Mouse (Mus musculus): ENCODE data around the gene Anapc4.

Anapc4 gene

GRCm38 (mm10) chr5:52868918-52869703 is 35.3 kb downstream of the Anapc4 start:
- no peak for DNase-seq (ENCODE audit: low spot score in 2 of 2)

- no peak for DNase-seq (ENCODE audit: low spot score in 2 of 2)
Observed at GRCm38 (mm10) chr5:52871461-52871860, 37.6 kb downstream of the Anapc4 start.

DNA sequence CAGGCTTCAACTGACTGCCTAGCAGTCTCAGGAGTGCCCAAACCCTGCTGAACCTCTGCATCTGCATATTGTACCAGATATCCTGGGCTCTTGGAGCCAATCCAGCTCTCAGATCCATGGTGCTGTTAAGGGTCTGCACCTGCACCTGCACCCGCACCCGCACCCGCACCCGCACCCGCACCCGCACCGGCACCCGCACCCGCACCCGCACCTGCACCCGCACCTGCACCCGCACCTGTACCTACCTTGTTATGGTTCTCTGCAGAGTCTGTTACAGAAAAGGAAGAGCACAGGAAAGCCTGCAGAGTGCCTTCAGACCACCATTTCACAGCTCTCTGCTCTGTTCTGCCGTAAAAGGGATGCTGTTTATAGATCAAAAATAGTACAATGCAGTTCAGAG is 38.2 kb downstream of the Anapc4 start:
- no peak for DNase-seq (ENCODE audit: low spot score in 2 of 2)

- peak in 1 of 2 experiments; percentile 42 for DNase-seq (ENCODE audit: low spot score in 2 of 2)
Observed at GRCm38 (mm10) chr5:52878847-52879246, 45.0 kb downstream of the Anapc4 start.

DNA sequence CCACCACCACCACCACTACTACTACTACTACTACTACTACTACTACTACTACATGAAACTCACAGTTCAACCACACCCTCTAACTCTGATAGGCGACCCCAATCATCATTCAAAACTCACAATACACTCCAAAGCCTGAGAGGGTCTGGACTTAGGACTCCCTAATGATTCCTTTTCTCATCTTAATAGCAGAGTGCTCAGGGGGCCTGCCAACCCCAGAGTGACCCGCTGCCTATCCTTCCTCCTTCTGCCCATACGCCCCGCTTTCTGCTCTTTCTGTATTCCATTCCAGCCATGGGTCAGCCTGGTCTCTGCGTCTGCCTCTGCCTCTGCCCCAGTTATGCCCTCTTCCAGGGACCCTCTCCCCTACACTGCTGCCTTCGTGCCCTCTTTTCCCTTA is 46.1 kb downstream of the Anapc4 start:
- no peak for DNase-seq (ENCODE audit: low spot score in 2 of 2)

- DNase-seq (ENCODE audit: low spot score in 2 of 2), result no peak
Observed at GRCm38 (mm10) chr5:52882446-52882845, 48.6 kb downstream of the Anapc4 start.

DNA sequence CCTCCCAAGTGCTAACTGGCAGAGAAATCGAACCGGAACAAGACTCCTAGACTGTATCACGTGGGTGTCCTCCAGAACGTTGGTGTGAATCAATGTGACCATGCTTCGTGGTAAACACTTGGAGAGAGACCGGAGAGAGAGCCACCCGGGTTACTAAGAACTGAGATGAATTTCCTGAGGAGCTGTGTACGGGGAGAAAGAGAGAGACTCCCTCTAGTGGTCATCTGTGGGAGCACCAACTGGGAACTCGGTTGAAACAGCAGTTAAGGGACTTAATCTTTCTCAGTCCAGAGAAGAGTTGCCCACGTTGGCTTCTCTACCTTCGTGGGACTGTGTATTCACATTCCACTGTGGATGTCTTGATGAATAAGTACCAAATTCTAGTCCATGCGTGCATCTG is 53.3 kb downstream of the Anapc4 start:
- peak in 1 of 2 experiments; percentile 38 for DNase-seq (ENCODE audit: low spot score in 2 of 2)

DNA sequence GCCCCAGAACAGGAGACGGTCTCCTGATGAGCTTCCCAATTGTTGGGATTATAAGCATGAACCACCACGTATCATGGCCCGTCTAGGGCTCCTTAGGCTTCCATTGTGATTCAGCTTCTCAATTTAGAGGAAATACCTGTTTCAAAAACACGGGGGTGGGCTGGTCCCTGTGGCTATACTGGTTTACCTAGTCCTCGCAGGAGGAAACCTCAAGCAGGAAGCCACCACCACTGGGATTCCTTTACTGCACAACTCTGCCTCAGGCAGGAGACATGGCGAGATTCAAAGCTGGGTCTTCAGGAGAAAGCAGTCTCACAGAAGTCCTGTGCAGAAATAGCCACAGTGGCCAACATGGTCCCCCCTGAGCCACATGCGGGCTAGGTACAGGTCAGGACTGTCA is 56.1 kb downstream of the Anapc4 start:
- no peak for DNase-seq (ENCODE audit: low spot score in 2 of 2)

- no peak for DNase-seq (ENCODE audit: low spot score in 2 of 2)
Observed at GRCm38 (mm10) chr5:52891949-52892835, 58.4 kb downstream of the Anapc4 start.

GRCm38 (mm10) chr5:52893938-52894337 is 60.1 kb downstream of the Anapc4 start:
- no peak for DNase-seq (ENCODE audit: low spot score in 2 of 2)

DNA sequence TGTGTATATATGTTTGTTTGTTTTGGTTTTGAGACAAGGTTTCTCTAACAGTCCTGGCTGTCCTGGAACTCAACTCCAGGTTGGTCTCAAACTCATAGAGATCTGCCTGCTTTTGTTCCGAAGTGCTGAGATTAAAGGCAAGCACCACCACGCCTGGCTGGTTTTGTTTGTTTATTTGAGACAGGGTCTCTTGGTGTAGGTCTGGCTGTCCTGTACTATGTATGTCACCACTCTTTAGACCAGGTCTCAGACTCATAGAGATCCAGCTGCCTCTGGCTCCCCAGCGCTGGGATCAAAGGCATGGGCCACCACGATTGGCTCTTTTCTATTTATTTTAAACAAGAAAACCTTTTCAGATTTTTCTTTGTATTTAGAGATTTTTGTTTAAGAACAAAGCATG is 70.4 kb downstream of the Anapc4 start:
- DNase-seq (ENCODE audit: low spot score in 2 of 2), result no peak

DNA sequence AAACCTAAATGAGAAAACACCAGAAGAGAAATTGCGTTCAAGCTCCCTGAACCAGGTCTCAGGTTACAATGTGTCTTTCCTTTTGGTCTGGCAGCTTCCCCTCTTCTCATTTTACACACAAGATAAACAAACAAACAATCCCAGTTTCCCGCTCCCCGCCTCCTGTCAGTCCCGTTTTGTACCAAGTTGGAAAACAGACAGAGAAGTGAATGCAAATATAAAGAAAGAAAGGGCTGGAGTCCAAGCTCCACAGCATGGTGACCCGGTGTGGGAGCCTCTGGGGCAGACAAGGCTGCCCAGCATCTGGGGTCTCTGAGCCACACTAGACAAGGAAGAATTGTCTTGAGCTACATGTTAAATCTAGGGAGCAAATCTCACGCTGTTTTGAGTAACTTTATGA is 70.9 kb downstream of the Anapc4 start:
- DNase-seq (ENCODE audit: low spot score in 2 of 2), result no peak

DNA sequence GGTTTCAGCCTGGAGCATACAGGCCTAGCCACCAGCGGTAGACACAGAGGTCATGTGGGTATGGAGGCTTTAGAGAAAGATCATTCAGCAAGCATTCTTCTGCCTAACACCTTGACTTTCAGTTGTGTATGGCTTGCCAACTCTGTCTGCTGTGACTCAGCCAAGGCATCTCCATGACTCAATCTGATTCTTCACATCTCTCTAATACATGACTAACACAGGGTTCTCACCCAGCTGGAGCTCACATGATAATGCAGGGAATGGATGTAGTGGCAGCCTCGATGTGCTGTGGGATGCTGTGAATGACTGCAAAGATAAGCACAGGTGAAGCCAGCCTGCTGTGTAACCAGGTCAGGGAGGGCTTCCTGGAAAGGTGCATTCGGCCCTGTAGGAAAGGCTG is 74.4 kb downstream of the Anapc4 start:
- DNase-seq (ENCODE audit: low spot score in 2 of 2), result no peak

DNA sequence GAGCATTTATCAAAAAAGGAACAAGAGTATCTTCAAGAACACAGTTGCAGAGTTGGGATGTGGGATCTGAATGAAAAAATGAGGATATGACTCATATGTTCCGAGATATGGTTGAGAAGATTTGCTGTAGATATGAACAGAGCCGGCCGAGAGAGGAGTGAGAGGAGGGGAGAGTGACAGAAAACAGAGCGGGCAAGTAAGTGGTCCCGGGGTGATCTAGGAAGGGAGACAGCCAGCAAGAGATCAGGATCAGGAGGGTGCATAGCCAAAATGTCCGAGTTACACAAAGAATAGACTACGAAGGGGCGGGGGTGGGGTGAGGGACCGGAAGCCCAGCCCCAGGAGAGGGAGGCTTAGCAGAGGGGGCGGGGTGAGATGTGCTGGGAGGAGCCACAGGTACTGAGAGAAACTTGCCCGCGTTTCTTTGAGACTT is 76.4 kb downstream of the Anapc4 start:
- no peak for DNase-seq (ENCODE audit: low spot score in 2 of 2)

DNA sequence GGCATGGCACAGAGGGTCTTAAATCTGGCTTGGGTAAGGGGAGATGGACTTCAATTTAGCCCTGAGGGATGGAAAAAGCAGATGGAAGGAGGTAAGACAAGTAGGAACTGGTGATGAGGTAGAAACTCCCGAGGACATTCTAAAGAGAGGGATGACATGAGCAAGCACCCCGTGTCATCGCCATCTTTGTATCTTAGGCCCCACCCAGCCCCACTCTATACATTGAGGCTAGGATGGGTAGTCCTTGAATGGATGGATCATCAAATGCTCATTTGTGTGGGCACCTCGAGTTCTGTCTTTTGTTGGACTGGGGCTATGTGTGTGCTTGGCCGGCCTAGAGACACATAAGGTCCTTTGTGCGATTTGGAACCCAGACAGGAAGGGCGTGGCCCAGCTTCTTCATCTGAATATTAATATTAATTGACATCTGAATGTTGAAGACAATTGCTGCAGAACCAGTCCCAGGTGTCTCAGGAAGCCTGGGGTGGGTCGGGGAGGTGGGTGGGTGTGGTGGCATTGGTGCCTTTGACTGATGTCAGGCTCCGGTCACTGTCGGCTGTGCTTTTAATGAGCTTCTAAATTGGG is 77.6 kb downstream of the Anapc4 start:
- no peak for DNase-seq (ENCODE audit: low spot score in 2 of 2)

- no peak for DNase-seq (ENCODE audit: low spot score in 2 of 2)
Observed at GRCm38 (mm10) chr5:52913711-52914110, 79.9 kb downstream of the Anapc4 start.

- DNase-seq (ENCODE audit: low spot score in 2 of 2), result no peak
Observed at GRCm38 (mm10) chr5:52916186-52916585, 82.4 kb downstream of the Anapc4 start.

Measured in frontal cortex, postnatal 10 days (tissue).